Mouse (Mus musculus): Measurements from ENCODE around the gene Igsf9b.

DNA sequence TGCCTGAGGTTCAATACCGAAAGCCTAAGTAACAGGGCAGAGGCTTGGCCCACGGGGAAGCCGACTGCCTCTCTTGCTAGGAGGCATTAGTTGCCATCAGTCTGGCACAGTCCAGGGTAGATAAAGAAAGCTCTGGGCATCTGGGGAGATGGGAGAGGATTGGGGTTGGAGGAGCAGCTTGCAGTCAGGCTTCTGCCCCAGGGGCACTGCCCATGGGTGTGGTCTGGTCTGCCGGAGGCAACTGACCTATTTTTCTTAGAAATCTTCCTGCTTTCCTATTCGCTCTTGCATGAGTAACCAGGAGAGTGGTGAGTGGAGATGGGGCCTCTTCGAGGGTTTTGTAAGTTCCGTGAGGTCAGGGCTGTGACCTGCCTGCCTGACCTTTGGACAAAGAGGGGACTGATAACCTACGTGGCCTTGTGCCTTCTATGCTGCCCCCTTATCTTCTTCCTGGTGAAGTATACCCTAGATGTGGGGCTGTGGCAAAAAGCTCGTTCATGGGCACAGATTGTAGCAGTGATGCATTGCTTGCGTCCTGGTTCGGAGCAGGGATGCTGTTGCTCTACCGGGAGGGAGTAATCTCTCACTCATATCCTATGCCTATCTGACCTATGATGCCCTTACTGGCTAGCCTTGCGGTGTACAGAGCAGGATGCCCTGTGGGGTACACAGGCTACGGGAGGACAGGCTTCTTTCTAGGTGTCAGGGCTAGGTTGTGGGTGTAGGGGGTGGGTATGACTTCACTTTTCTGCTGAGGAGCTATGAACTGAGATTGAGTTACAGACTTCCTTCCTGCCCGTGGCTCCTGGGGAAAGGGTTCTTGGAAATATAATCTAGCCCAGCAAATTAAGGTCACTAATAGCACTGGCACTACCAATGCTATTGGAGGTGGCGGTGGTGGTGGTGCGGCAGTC is 4.8 kb downstream of the Igsf9b start:
- TF ChIP-seq POLR2A (IDR thresholded peaks at IDR 0.05; ENCODE audit: extremely low read depth, insufficient read depth, low read length): no peak
- TF ChIP-seq CTCF (IDR thresholded peaks at IDR 0.05; ENCODE audit: extremely low read depth, insufficient read depth, low read length): no peak

Measured in cortical plate, adult 2 months (tissue).